In the genomic region with DNA sequence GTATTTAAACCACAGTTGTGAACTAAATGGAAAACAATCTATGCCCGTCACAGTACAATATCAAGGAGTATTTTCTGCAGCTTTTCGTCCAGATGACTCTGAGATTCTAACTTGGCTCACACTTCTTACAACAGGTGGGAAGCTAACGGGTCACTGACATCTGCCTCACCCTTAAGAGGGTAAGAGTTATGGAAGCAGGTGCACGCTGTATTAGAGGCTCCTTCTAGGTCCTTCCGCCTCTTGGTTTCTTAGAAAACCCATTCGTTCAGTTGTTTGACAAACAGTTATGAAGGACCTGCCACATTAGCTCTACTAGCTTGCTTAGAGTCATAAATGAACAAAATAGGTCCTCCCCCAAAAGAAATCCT, we compare ENCODE assay signal across 8 mouse cellular contexts. TPM values are rescaled to one million over a fixed set of nuclear protein-coding genes. Genes with fewer than 3 reads are reported as not detected.
DNase-seq lines count a peak whose midpoint lies in the region; ATAC-seq and TF ChIP-seq lines count a peak whose summit lies in the region.

No protein-coding gene starts in this region.

- peak overlapping the region; percentile 54 for H3K9ac ChIP-seq in lung, embryonic 15.5 days
- peak overlapping the region; percentile 62 for H3K9ac ChIP-seq in embryonic facial prominence, embryonic 11.5 days (replicated peaks; ENCODE audit: low read length)
- peak overlapping the region; percentile 87 for H3K9ac ChIP-seq in hindbrain, embryonic 16.5 days (ENCODE audit: low read depth, low read length)
- H3K9ac ChIP-seq in midbrain, postnatal 0 days (replicated peaks; ENCODE audit: low read length, poor library complexity, severe bottlenecking): peak overlapping the region; percentile 93; the same call in 1 of the 2 replicates

- no peak for TF ChIP-seq CTCF in midbrain, postnatal 0 days (IDR thresholded peaks at IDR 0.05)
- no peak for TF ChIP-seq CTCF in thymus, adult 2 months (IDR thresholded peaks at IDR 0.05; ENCODE audit: borderline replicate concordance, control insufficient read depth, extremely low read depth, insufficient read depth, low read length, poor library complexity)

- peak overlapping the region; percentile 73 for H3K4me2 ChIP-seq in lung, embryonic 15.5 days
- H3K4me2 ChIP-seq in embryonic facial prominence, embryonic 11.5 days (ENCODE audit: low read depth, low read length): peak overlapping the region; percentile 58
- H3K4me2 ChIP-seq in hindbrain, embryonic 16.5 days (ENCODE audit: low read length): peak overlapping the region; percentile 82
- peak overlapping the region; percentile 71 for H3K4me2 ChIP-seq in midbrain, postnatal 0 days (ENCODE audit: low read depth, low read length, poor library complexity, severe bottlenecking)

- ATAC-seq in lung, embryonic 15.5 days (ENCODE audit: borderline replicate concordance, extremely low read depth, low FRiP score, low TSS enrichment): no peak
- ATAC-seq in embryonic facial prominence, embryonic 11.5 days (replicated peaks; ENCODE audit: insufficient number of reproducible peaks, low FRiP score, low TSS enrichment, low read depth): no peak
- ATAC-seq in hindbrain, embryonic 16.5 days: no peak
- ATAC-seq in midbrain, postnatal 0 days (ENCODE audit: low FRiP score): no peak

- intact Hi-C loops in left cerebral cortex, postnatal 4 days (cut with DNase I): no loop called here

- no peak for DNase-seq in lung, postnatal 25 days (ENCODE audit: low spot score)
- DNase-seq in embryonic facial prominence, embryonic 11.5 days (ENCODE audit: low spot score): peak; percentile 2
- no peak for DNase-seq in midbrain, postnatal 0 days (ENCODE audit: low spot score)
- DNase-seq in left cerebral cortex, postnatal 4 days: no peak
- DNase-seq in layer of hippocampus, postnatal 36 days: no peak
- no peak for DNase-seq in thymus, adult 2 months

- 32% methylated on average over 6 of the region's 6 CpGs for WGBS in lung, embryonic 15.5 days
- WGBS in embryonic facial prominence, embryonic 11.5 days: 60% methylated on average over 6 of the region's 6 CpGs
- 64% methylated on average over 6 of the region's 6 CpGs for WGBS in hindbrain, embryonic 16.5 days
- WGBS in midbrain, postnatal 0 days: 60% methylated on average over 6 of the region's 6 CpGs
- 6% methylated on average over 6 of the region's 6 CpGs for WGBS in thymus, adult 2 months

- H3K36me3 ChIP-seq in lung, embryonic 15.5 days: no peaks in the 10 kb centered on the region
- no peaks in the 10 kb centered on the region for H3K36me3 ChIP-seq in embryonic facial prominence, embryonic 11.5 days (replicated peaks; ENCODE audit: control insufficient read depth, insufficient read depth, low read depth, low read length)
- no peaks in the 10 kb centered on the region for H3K36me3 ChIP-seq in hindbrain, embryonic 16.5 days (ENCODE audit: control insufficient read depth, insufficient read depth, low read length)
- H3K36me3 ChIP-seq in midbrain, postnatal 0 days (ENCODE audit: insufficient read depth, low read length): no peaks in the 10 kb centered on the region
- no peaks in the 10 kb centered on the region for H3K36me3 ChIP-seq in thymus, adult 2 months (ENCODE audit: control insufficient read depth, insufficient read depth, low read length)

- peaks cover 12% of the 10 kb centered on the region for H3K4me1 ChIP-seq in lung, embryonic 15.5 days
- H3K4me1 ChIP-seq in embryonic facial prominence, embryonic 11.5 days (ENCODE audit: control insufficient read depth, insufficient read depth, low read length): no peaks in the 10 kb centered on the region
- H3K4me1 ChIP-seq in hindbrain, embryonic 16.5 days (ENCODE audit: control insufficient read depth, insufficient read depth, low read depth, low read length): peaks cover 6% of the 10 kb centered on the region
- H3K4me1 ChIP-seq in midbrain, postnatal 0 days (ENCODE audit: insufficient read depth, low read length): no peaks in the 10 kb centered on the region
- H3K4me1 ChIP-seq in thymus, adult 2 months (replicated peaks; ENCODE audit: control insufficient read depth, insufficient read depth, low read length): 0 out of 2 replicates have a peak, but pooled peaks cover 3% of the 10 kb centered on the region

- peak overlapping the region; percentile 47; the same call in 1 of the 2 replicates for H3K27ac ChIP-seq in lung, embryonic 15.5 days
- no peak overlapping the region for H3K27ac ChIP-seq in embryonic facial prominence, embryonic 11.5 days (replicated peaks; ENCODE audit: low read depth, low read length)
- H3K27ac ChIP-seq in hindbrain, embryonic 16.5 days (ENCODE audit: low read depth, low read length): no peak overlapping the region
- H3K27ac ChIP-seq in midbrain, postnatal 0 days (ENCODE audit: low read depth, low read length): 0 out of 2 replicates have a peak overlapping the region, but pooled peaks have one; percentile 95
- no peak overlapping the region for H3K27ac ChIP-seq in thymus, adult 2 months (ENCODE audit: control insufficient read depth, insufficient read depth, low read length)

- no peaks in the 10 kb centered on the region for H3K27me3 ChIP-seq in lung, embryonic 15.5 days
- no peaks in the 10 kb centered on the region for H3K27me3 ChIP-seq in embryonic facial prominence, embryonic 11.5 days (ENCODE audit: control insufficient read depth, insufficient read depth, low read length)
- no peaks in the 10 kb centered on the region for H3K27me3 ChIP-seq in hindbrain, embryonic 16.5 days (replicated peaks; ENCODE audit: control insufficient read depth, insufficient read depth, low read length)
- no peaks in the 10 kb centered on the region for H3K27me3 ChIP-seq in midbrain, postnatal 0 days (ENCODE audit: insufficient read depth, low read length)
- no peaks in the 10 kb centered on the region for H3K27me3 ChIP-seq in thymus, adult 2 months (ENCODE audit: control insufficient read depth, insufficient read depth, low read length)

- no peaks in the 10 kb centered on the region for H3K9me3 ChIP-seq in lung, embryonic 15.5 days
- no peaks in the 10 kb centered on the region for H3K9me3 ChIP-seq in embryonic facial prominence, embryonic 11.5 days (replicated peaks; ENCODE audit: control insufficient read depth, low read length)
- H3K9me3 ChIP-seq in hindbrain, embryonic 16.5 days (ENCODE audit: control insufficient read depth, low read length): no peaks in the 10 kb centered on the region
- H3K9me3 ChIP-seq in midbrain, postnatal 0 days (ENCODE audit: low read length): no peaks in the 10 kb centered on the region

- no peak for TF ChIP-seq POLR2A in thymus, adult 2 months (IDR thresholded peaks at IDR 0.05; ENCODE audit: control insufficient read depth, extremely low read depth, insufficient read depth, low read length, poor library complexity)

- peak overlapping the region; percentile 78 for H3K4me3 ChIP-seq in lung, embryonic 15.5 days
- peak overlapping the region; percentile 76 for H3K4me3 ChIP-seq in embryonic facial prominence, embryonic 11.5 days (ENCODE audit: low read depth, low read length)
- peak overlapping the region; percentile 77 for H3K4me3 ChIP-seq in hindbrain, embryonic 16.5 days (ENCODE audit: low read length)
- H3K4me3 ChIP-seq in midbrain, postnatal 0 days (ENCODE audit: low read depth, low read length): peak overlapping the region; percentile 87
- H3K4me3 ChIP-seq in thymus, adult 2 months (ENCODE audit: control insufficient read depth, insufficient read depth, low read length): no peak overlapping the region

RNA-seq across cellular contexts. Expression of gene Scaper, which starts 0.7 kb away (rescaled TPM):
- 6.7 and 7.7 TPM in 2 replicates for polyA plus RNA-seq in lung, embryonic 15.5 days (2015; fragmentation: Nextera tagmentation; extraction: Ambion mirVana)
- 9.9 and 13.2 TPM in 2 replicates for polyA plus RNA-seq in embryonic facial prominence, embryonic 11.5 days (2014; fragmentation: Nextera tagmentation; extraction: Ambion mirVana)
- 33.5 and 34.0 TPM in 2 replicates for polyA plus RNA-seq in hindbrain, embryonic 16.5 days (2015; fragmentation: Nextera tagmentation; extraction: Ambion mirVana)
- total RNA-seq in midbrain, postnatal 0 days (2014; rRNA removed): 40.5 and 45.4 TPM in 2 replicates
- polyA plus RNA-seq in midbrain, postnatal 0 days (2015; fragmentation: Nextera tagmentation; extraction: Ambion mirVana): 33.6 and 36.8 TPM in 2 replicates
- 10 to 100 TPM; 70.0 to 70.1 TPM for total RNA-seq in left cerebral cortex, postnatal 4 days (2021)
- 10 to 100 TPM; 30.7 to 31.8 TPM for total RNA-seq in layer of hippocampus, postnatal 36 days (2021)
- 5.9 and 6.5 TPM in 2 replicates for polyA plus RNA-seq in thymus, adult 2 months (2012; rRNA removed)

Comparison
In these comparisons a context has a peak if more than half of its experiments do, and no peak if none do; other contexts are left out.
1. H3K27ac ChIP-seq: peak in lung, embryonic 15.5 days (single experiment) and midbrain, postnatal 0 days (single experiment); none in embryonic facial prominence, embryonic 11.5 days (single experiment), hindbrain, embryonic 16.5 days (single experiment) and thymus, adult 2 months (single experiment).
2. Peak in every context shown above with its lines, with median percentiles within 50 percentile points of each other: H3K4me2 ChIP-seq and H3K9ac ChIP-seq.